Mouse (Mus musculus) midbrain, embryonic 14.5 days (tissue): ENCODE measurements around the gene Otof. TPM values are rescaled to one million over a fixed set of nuclear protein-coding genes. Genes with fewer than 3 reads are reported as not detected.
A peak's percentile ranks its signal among the peaks of the same experiment; 100 is the strongest.

Source experiments
- ATAC-seq: fragments of 200-750 bp; cut with Nextera tagmentation; 2 replicates; pipeline ENCODE4 v1.8.0; 2017; ENCODE audit warnings: moderate number of reproducible peaks, moderate library complexity; ENCODE audit not compliant: low FRiP score, low TSS enrichment
- DNase-seq: peaks from one replicate; pipeline ENCODE4 v3.0.0-alpha.2; 2015
- H3K27ac ChIP-seq: fragments of 300-500 bp; sonication (generic); replicated peaks from 2 replicates; pipeline ENCODE4 v1.5.1; 2014; ENCODE audit warnings: mild to moderate bottlenecking, low read depth, low read length, moderate library complexity
- H3K27me3 ChIP-seq: fragments of 300-500 bp; sonication (generic); 2 replicates; pipeline ENCODE4 v1.6.1; 2014; ENCODE audit warnings: low read length, control low read depth, mixed read lengths; ENCODE audit not compliant: control insufficient read depth, insufficient read depth
- H3K36me3 ChIP-seq: fragments of 300-500 bp; sonication (generic); 2 replicates; pipeline ENCODE4 v1.6.1; 2014; ENCODE audit warnings: low read length, control low read depth; ENCODE audit not compliant: control insufficient read depth, insufficient read depth
- H3K4me1 ChIP-seq: fragments of 300-500 bp; sonication (generic); 2 replicates; pipeline ENCODE4 v1.6.1; 2014; ENCODE audit warnings: mild to moderate bottlenecking, antibody characterized with exemption, low read length, control low read depth; ENCODE audit not compliant: control insufficient read depth, insufficient read depth
- H3K4me2 ChIP-seq: fragments of 300-500 bp; sonication (generic); 2 replicates; pipeline ENCODE4 v1.6.1; 2014; ENCODE audit warnings: mild to moderate bottlenecking, low read length, moderate library complexity
- H3K4me3 ChIP-seq: fragments of 300-500 bp; sonication (generic); replicated peaks from 2 replicates; pipeline ENCODE4 v1.5.1; 2014; ENCODE audit warnings: low read depth, low read length
- H3K9ac ChIP-seq: fragments of 300-500 bp; sonication (generic); replicated peaks from 2 replicates; pipeline ENCODE4 v1.6.1; 2014; ENCODE audit warnings: mild to moderate bottlenecking, low read length, moderate library complexity
- H3K9me3 ChIP-seq: fragments of 300-500 bp; sonication (generic); 2 replicates; pipeline ENCODE4 v1.6.1; 2016; ENCODE audit warnings: low read length, control low read depth, mixed read lengths; ENCODE audit not compliant: control insufficient read depth
- WGBS: fragments of 180-500 bp; shearing (Covaris S2); extraction: QIAGEN DNeasy Blood & Tissue Kit; methylation state at CpG from one replicate; pipeline ENCODE4 v1.1.7; 2014; 5-methylcytosine and 5-hydroxymethylcytosine counted together
- polyA plus RNA-seq: library from polyadenylated mRNA; unstranded; fragments of >200 nt; fragmentation: Nextera tagmentation; extraction: Ambion mirVana; gene quantifications from 2 replicates; pipeline ENCODE4 v1.2.1, GENCODE M21; 2014

Otof gene
- polyA plus RNA-seq, 1 experiment from 2014 or later = 2.7 TPM

DNA sequence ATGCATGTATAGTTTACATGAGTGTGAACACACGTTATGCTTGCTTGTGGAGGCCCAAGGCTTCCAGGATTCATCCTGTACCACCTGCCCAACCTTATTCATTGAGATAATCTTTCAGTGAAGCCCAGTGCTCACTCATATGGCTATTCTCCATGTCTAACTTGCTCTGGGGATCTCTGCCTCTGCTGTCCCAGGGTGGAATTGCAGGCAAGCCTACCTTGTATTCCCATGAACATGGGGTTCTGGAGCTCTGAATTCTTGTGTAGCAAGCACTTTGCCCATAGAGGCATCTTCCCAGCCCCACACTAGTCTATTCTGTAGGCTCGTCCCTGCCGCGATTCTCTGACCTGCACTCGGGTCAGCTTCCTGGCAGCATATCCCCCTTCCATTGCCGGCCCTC lies 5.7 kb downstream of the Otof start:
- no peaks in the 10 kb centered on the region for H3K36me3 ChIP-seq
- no peak for ATAC-seq
- 0 out of 2 replicates have a peak, but pooled peaks cover 2% of the 10 kb centered on the region for H3K4me1 ChIP-seq
- WGBS = 61% methylated on average over 6 of the region's 6 CpGs
- H3K4me2 ChIP-seq = no peak overlapping the region
- no peaks in the 10 kb centered on the region for H3K27me3 ChIP-seq
- H3K4me3 ChIP-seq = no peak overlapping the region
- no peak overlapping the region for H3K27ac ChIP-seq
- no peaks in the 10 kb centered on the region for H3K9me3 ChIP-seq
- no peak overlapping the region for H3K9ac ChIP-seq
- peak; percentile 48 for DNase-seq

DNA sequence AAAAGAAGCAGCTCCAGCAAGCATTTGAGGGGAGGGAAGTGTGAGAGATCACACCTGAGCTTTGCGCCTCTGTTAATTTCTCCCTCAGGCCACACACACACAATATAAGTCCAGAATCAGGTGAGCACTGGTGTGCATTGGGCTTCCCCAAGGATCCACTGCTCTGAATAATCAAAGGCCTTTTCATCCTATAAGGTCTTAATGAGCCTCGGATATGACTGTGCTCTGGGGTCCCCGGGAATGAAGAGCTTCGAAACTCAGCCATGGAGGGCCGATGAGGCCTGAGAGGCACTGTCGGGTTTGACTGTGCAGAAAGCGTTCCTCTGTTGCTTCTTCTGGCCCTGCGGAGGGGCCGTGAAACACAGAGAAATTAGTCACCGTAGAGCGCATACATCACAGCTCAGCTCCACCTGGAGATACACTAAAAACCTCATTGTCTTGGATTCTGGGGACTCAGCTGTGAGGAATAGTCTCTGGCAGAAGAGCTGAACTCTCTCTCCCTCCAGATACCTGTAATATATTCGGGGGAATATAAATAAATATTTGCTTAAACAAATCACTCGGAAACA lies 17.3 kb downstream of the Otof start:
- Histone ChIP-seq H3K9ac (no peak overlapping the region), H3K4me3 (no peak overlapping the region), H3K27ac (no peak overlapping the region), H3K36me3 (no peaks in the 10 kb centered on the region), H3K9me3 (no peaks in the 10 kb centered on the region), H3K4me1 (no peaks in the 10 kb centered on the region), H3K27me3 (no peaks in the 10 kb centered on the region), H3K4me2 (no peak overlapping the region)
- ATAC-seq (no peak), DNase-seq (no peak)
- WGBS = 75% methylated on average over 13 of the region's 13 CpGs

DNA sequence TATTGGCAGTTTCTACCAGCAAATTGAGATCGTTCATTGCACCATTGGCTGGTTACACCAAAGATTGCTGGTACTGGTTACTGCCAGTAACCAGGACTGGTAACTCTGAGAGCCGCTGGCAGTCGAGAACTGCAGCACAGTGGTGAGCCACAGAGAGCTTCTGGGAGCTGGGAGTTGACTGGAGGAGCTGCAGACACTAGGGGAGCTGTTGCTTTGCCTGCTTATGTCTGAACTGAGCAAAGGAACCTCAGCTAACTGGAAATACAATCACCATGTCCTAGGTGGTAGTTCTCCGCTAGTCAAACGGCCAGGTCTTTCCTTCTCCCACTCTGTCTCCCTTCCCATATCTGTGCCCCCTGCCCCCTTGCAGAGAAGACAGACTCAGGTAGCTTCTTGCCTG lies 19.5 kb downstream of the Otof start:
- H3K27me3 ChIP-seq = no peaks in the 10 kb centered on the region
- no peaks in the 10 kb centered on the region for H3K4me1 ChIP-seq
- no peak for DNase-seq
- no peaks in the 10 kb centered on the region for H3K9me3 ChIP-seq
- no peak overlapping the region for H3K4me3 ChIP-seq
- WGBS = 72% methylated on average over 5 of the region's 5 CpGs
- no peak overlapping the region for H3K4me2 ChIP-seq
- H3K9ac ChIP-seq = no peak overlapping the region
- no peak for ATAC-seq
- H3K27ac ChIP-seq = no peak overlapping the region
- H3K36me3 ChIP-seq = no peaks in the 10 kb centered on the region

DNA sequence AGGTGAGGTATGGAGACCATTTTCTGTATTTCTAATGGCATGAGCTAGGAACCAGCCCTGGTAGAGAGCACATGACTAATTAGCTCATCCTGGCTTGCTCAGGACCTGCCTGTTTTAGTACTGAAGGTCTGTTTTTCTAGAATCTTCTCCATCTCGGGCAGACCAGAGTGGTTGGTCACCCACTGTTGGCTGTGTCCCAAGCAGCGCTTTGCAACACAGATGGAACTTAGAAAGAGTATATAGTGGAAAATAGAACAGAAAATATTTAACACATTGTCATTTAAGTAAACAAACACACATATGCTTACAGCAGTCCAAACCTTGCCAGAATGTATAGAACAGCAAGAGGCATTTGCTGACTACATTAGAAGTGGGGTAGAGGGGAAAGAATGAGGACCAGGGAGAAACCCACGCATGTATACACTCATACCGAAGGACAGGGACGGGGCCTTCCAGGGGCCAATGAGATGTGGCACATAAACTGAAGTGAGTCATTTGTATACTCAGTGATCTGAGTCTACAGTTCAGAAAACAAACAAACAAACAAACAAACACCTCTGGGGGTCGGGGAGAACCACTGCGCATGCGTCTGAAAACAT lies 21.3 kb downstream of the Otof start:
- Histone ChIP-seq H3K36me3 (no peaks in the 10 kb centered on the region), H3K27me3 (no peaks in the 10 kb centered on the region), H3K9me3 (no peaks in the 10 kb centered on the region), H3K4me3 (no peak overlapping the region), H3K9ac (no peak overlapping the region), H3K4me1 (no peaks in the 10 kb centered on the region), H3K27ac (no peak overlapping the region), H3K4me2 (no peak overlapping the region)
- no peak for ATAC-seq
- WGBS = 93% methylated on average over 8 of the region's 8 CpGs
- DNase-seq = no peak

DNA sequence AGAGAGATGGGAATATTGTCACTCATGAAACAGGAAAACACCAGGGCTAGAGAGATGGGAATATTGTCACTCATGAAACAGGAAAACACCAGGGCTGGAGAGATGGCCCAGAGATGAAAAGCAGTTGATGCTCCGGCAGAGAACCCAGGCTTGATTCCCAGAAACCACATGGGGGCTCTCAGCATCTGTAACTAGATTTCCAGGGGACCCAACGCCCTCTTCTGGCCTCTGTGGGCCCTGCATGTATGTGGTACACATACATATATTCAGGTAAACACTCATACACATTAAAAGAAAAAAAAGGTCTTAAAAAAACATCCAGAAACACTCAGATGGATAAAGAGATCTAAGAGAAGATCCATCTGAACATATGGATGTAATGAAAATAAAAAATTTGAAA lies 22.8 kb downstream of the Otof start:
- Histone ChIP-seq H3K27ac (no peak overlapping the region), H3K4me2 (no peak overlapping the region), H3K27me3 (no peaks in the 10 kb centered on the region), H3K36me3 (no peaks in the 10 kb centered on the region), H3K9me3 (no peaks in the 10 kb centered on the region), H3K4me3 (no peak overlapping the region), H3K4me1 (no peaks in the 10 kb centered on the region), H3K9ac (no peak overlapping the region)
- no peak for ATAC-seq
- DNase-seq = no peak
- WGBS = 53% methylated on average over 2 of the region's 2 CpGs

DNA sequence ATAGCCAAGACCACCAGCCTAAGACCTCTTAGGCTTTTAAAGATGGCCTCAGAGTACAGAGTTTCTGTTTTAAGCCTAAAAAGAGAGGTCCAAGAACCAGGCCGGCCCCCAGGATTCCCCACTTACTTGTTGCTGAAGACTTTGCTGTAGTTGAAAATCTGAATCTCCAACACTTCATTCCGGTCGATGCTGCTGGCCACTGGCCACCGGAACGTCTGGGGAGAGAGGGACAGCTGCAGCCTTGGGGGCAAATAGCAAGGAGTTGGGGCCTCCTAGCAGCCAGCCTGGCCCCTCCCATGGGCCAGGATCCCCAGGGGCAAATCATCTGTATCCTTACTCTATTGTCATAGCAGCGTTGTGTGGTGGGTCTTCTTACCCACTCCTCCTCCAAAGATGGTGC lies 34.3 kb downstream of the Otof start:
- H3K4me2 ChIP-seq = no peak overlapping the region
- no peaks in the 10 kb centered on the region for H3K4me1 ChIP-seq
- H3K36me3 ChIP-seq = no peaks in the 10 kb centered on the region
- no peak overlapping the region for H3K4me3 ChIP-seq
- H3K27me3 ChIP-seq = no peaks in the 10 kb centered on the region
- WGBS = 86% methylated on average over 6 of the region's 6 CpGs
- no peak overlapping the region for H3K9ac ChIP-seq
- no peaks in the 10 kb centered on the region for H3K9me3 ChIP-seq
- no peak overlapping the region for H3K27ac ChIP-seq
- DNase-seq = no peak
- ATAC-seq = no peak

DNA sequence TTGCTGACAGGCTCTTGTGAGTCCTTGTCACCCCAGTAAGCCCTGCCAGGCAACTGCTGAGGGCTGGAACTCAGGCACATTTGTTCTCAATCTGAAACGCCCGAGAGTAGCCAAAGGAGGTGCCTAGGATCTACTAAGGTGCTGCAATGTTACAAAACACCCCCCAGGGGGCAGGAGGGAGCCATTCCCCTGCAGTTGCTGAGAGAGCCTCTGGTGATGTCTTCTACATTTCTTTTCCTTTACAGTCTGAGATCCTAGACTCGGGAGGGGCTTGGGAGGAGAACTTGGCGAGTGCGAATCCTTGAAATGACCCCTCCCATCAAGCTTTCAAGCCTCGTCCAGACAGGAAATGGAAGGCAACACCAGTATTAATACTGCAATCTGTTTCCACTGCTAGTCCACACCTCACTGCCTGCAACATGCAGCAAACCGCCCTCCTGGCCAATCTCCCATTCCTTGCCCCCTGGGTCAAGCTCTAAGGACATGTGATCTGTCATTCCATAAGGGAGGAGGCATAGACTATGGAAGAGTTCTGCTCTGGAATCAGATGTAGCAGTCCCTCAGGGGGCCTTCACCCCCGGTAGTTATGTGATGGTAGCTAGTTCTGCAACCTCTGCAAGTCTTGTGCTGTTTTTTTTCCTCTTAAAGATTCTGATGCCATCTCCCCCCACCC lies 38.0 kb downstream of the Otof start:
- Histone ChIP-seq H3K4me2 (no peak overlapping the region), H3K36me3 (no peaks in the 10 kb centered on the region), H3K4me1 (no peaks in the 10 kb centered on the region), H3K4me3 (no peak overlapping the region), H3K27ac (no peak overlapping the region), H3K27me3 (no peaks in the 10 kb centered on the region), H3K9me3 (no peaks in the 10 kb centered on the region), H3K9ac (no peak overlapping the region)
- ATAC-seq (no peak), DNase-seq (peak; percentile 80)
- WGBS = 37% methylated on average over 8 of the region's 8 CpGs

DNA sequence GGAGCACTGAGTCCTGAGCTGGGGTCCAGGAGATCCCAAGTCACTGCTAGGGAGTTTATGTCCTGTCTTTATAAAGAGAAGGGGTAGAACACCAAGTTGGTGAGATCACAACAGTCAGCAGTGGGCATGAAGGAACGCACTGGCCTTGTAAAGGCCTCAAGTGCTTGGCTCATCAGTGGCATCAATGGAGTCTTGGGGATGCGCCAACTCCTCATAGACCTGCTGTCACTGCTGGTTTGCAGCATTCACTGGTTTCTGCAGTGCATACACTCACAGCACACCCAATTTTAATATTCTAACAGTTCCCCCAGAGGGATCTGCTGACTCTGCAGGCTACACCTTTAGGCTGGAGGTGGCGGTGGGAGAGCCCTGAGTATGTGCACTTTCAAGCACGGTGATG lies 38.6 kb downstream of the Otof start:
- Histone ChIP-seq H3K4me1 (no peaks in the 10 kb centered on the region), H3K9me3 (no peaks in the 10 kb centered on the region), H3K27me3 (no peaks in the 10 kb centered on the region), H3K4me3 (no peak overlapping the region), H3K4me2 (no peak overlapping the region), H3K36me3 (no peaks in the 10 kb centered on the region), H3K9ac (no peak overlapping the region), H3K27ac (no peak overlapping the region)
- 87% methylated on average over 4 of the region's 4 CpGs for WGBS
- DNase-seq (no peak), ATAC-seq (no peak)

DNA sequence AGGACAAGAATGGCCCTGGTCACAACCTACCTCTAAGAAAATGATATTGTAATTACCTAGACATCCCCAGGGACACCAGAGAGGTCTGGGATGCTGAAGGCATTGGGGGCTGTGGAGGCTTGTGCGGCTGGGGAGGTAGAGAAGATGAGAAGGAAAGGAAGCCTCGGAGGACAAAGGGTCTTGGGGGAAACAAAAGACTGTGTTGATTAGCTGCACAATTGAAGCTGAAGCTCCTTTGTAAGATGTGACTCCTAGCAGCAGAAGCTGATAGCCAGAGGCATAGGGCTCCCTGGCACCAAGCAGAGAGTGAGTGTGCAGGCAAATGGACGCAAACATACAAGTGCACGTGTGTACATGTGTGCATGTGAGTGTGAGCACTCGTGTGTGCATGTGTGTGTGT lies 45.1 kb downstream of the Otof start:
- DNase-seq (peak; percentile 23), ATAC-seq (no peak)
- H3K9ac ChIP-seq = no peak overlapping the region
- H3K27ac ChIP-seq = 0 out of 2 replicates have a peak overlapping the region, but pooled peaks have one; percentile 8
- no peak overlapping the region for H3K4me2 ChIP-seq
- WGBS = 24% methylated on average over 5 of the region's 5 CpGs
- H3K4me3 ChIP-seq = no peak overlapping the region
- no peaks in the 10 kb centered on the region for H3K4me1 ChIP-seq
- H3K36me3 ChIP-seq = no peaks in the 10 kb centered on the region
- no peaks in the 10 kb centered on the region for H3K9me3 ChIP-seq
- no peaks in the 10 kb centered on the region for H3K27me3 ChIP-seq
